Mouse (Mus musculus) bone marrow, adult 2 months (tissue): ENCODE data around the gene Brdt.

Experiments
- CTCF ChIP-seq: fragments of 200-500 bp; IDR thresholded peaks from 2 replicates; pipeline ENCODE4 v1.5.1; 2011; ENCODE audit warnings: low read length, control low read depth; ENCODE audit not compliant: control insufficient read depth, insufficient read depth
- POLR2A ChIP-seq: fragments of 200-500 bp; IDR thresholded peaks from 2 replicates; pipeline ENCODE4 v1.6.1; 2011; ENCODE audit warnings: low read depth, mild to moderate bottlenecking, control low read depth, low read length, borderline replicate concordance; ENCODE audit not compliant: control insufficient read depth

GRCm38 (mm10) chr5:107412285-107412684 lies 81.3 kb downstream of the Brdt start:
- TF ChIP-seq CTCF (no peak), POLR2A (no peak)
